Mouse (Mus musculus) monocyte, adult 2 months (primary cell): Measurements from ENCODE around the gene Nptxr.

Experiments used
- DNase-seq, 2 experiments: peaks; one replicate each; pipeline ENCODE4 v3.0.0; 2022; ENCODE audit warnings: low spot score in 2 of 2, low read depth in 1 of 2

Nptxr gene

DNA sequence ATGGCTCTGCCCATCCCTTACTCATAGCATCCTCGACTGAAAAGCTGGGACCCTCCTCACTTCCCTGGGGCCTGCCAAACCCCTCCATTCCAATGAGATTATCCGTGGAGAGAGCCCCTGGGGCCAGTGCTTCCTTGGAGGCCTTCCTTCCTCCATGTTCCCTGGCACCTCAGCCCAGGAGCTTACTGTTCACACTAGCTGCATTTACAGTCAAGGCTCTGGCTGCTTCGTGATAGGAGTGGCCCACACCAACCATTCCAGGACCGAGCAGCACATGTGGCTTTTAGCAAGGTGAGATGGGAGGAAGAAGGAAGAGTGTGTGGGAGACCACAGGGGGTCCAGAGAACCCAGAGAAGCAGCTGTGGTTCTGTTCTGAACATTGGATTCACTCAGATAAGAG is 50.7 kb downstream of the Nptxr start:
- no peak for DNase-seq

DNA sequence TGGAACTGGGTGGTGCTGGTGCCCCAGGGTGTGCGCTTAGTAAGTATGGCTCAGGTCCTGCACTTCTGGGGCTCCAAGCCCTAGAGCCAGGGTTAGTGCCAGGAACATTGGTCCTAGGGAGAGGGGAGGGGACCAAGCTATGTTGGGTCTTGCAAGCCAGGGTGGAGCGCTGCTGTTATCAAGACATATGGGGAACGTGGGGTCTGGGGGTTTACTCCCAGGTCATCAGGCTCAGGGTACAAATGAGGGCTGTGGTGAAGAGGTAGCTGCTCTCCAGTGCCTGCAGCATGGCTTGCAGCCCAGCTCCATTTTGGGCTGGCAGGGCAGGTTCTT is 51.2 kb downstream of the Nptxr start:
- DNase-seq, result no peak

DNA sequence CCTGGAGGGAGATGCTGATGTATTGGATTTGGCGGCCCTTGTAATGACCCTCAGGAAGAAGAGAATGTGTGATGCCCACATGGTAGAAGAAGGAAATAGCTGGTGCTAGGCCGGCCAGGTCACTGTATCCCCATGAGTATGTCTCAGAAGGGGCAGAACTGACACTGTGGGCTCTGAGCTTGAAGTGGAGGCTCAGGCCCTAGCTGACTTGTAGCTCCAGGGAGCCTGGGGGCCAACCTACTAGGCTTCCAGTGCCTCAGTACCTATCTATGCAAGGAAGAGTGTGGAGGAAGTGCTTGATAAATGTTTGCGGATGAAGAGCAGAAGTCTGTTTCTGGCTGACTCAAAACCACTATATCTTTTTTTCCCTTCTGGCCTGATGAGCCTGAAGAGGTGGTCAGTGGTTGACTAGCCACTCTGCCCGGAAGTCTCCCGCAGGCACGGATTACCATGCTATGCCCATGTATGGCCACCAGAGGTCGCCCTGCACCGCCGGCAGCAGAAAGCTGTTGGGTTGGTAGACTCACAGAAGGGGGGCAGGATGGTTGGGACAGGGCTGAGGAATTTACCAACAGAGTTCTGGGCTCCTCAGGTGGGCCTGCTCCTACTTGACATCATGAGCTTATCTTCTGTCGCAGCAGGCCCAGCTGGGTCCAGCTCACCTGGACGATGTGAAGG is 51.7 kb downstream of the Nptxr start:
- peak; percentile 55 to 72 for DNase-seq

DNA sequence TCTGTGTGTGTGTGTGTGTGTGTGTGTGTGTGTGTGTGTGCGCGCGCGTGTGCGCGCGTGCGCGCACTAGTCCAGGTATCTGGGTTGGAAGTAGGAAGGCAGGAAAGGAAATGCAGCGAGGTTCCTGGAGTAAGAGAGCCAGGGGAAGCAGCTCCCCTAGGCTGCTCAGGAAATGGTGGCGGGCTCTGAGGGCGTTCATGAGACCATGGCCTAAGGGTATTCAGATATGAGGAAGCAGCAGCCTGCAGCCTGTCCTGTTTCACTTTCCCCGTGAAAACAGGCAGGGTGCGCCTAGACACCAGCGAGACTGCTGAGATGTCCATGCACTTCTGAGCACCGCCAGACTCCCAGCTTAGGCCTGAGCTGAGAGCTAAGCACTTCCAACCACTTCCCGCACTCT is 52.8 kb downstream of the Nptxr start:
- DNase-seq, result peak in 1 of 2 experiments; percentile 47

DNA sequence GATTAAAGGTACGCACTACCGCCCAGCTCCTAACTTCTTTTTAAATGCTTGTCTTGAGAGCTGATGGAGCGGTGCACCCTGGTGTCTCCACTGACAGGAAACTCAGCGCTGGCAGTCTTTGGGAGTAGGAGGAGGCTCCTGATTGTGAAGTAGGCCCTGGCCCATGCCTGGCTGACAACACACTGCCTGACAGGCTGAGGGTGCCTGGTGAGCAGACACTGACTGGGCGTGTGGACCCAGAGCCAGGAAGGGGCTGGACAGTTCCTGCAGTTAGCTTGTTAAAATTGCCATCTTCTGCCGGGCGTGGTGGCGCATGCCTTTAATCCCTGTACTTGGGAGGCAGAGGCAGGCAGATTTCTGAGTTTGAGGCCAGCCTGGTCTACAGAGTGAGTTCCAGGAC is 54.3 kb downstream of the Nptxr start:
- DNase-seq, result no peak

DNA sequence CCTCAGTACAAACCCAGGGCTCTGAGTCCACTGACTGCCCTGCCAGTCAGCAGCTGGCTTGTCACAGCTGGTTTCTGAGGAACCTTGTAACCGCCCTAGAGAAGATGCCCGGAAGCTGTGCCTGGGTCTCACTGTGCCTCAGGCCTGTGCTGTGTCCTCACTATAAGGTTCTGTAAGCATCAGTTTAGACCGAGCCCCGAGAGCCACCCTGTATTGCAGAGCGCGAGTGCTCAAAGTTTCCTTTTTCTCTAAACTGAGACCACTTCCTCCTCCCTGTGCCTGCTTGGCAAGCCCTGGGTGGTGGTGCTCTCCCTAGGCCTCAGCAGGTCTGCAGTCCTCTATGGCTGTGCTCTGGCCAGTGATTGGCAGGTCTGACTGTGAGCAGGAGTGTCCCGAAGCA is 55.4 kb downstream of the Nptxr start:
- no peak for DNase-seq

DNA sequence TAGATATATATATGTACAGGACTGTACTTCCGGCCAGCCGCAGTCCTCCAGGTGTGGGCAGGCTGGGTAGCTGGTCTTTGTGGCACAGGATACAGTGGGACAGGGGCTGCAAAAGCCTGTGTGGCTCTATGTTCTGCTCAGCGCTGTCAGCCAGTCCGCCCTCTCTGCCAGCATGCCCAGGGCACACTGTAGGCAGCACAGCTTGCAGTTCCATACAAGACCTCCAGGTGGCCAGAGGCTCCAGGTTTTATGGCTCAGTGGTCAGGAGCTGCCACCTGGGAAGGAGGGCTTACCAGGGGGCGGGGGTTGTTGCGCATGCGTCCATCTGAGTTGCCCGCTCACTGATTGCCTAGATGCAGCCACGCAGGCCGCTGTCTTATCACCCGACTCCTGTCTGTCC is 56.6 kb downstream of the Nptxr start:
- no peak for DNase-seq

DNA sequence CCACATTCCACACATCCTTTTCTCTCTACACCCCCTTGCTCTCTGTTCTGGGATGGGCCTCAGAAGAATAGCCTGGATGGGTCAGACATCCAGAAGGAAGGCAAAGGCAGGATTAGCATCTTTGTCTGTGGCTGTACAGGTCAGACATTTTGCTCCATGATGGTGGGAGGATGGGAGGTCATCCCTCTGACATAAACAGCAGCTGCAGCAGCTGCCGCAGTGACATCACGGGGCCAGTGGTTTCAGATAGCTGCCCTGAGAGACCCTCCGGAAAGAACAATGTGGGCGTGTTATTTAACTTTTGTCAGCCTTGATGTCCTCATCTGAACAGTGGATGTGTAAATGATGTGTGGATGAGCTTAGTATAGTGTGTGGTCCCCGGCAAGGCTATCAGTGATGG is 58.7 kb downstream of the Nptxr start:
- DNase-seq, result no peak

DNA sequence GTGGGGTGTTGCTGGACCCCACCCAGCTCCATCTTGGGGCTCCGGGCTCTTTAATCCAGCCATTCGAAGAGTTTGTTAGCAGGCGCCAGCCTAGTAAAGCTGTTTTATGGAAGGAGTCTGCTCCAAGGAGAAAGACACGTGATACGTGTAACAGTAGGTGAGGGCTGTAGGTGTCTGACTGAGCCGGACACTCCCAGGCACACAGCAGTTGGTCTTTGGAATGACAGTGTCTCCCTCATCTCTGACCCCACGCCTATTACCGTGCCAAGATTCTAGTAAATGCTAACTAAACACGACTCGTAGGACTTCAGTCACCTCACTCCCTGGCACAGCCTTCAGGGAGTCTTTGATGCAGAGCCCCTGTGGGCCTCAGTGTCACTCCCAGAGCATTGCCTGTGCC is 59.3 kb downstream of the Nptxr start:
- no peak for DNase-seq

DNA sequence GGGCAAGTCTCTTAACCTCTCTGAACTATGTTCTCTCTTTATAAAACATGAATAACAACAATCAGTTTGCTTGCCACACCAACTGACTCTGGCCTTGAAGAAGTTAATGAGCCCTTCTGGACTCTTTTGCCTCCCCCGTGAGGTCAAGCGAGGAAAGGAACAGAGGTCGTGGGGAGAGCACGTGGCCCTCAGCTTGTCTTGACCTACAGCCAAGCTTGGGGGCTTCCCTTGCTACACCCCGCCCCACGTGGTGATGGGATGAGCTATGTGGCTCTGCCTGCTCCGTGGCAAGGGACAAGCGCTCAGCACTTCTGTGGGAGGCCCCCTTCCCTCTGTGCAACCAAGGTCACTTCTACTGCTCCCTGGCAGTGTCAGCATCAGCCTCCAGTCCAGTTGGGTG is 59.8 kb downstream of the Nptxr start:
- no peak for DNase-seq

DNA sequence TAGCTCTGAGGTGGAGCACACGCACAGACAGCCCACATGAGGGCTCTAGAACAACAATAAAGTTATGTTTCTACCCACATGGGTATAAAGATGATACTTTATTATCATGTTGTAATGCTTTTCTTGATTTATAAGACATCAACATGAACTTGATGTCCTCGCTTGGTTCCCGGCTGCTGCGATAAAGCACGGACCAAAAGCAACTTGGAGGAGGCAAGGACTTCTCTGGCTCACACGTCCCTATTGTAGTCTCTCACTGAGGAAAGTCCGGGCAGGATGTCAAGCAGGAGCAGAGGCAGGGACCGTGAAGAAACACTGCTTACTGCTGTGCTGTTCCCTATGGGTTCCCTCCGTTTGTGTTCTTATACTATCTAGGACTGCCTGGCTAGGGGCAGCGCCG is 60.6 kb downstream of the Nptxr start:
- DNase-seq, result no peak

DNA sequence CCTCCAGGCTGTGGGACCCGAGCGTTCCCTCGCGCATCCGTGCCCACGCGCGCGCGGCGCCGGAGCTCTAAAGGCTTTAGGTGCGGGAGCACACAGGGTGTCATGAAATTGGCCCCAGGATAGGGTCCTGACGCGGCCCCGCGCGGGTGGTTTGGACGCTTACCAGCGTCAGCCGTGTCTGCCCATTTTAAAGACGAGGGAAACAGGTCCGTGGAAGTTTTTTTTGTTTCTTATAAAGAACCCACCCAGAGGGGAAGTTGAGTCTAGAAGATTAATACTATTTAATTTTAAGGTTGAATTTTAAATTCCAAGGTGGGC is 61.9 kb downstream of the Nptxr start:
- no peak for DNase-seq

DNA sequence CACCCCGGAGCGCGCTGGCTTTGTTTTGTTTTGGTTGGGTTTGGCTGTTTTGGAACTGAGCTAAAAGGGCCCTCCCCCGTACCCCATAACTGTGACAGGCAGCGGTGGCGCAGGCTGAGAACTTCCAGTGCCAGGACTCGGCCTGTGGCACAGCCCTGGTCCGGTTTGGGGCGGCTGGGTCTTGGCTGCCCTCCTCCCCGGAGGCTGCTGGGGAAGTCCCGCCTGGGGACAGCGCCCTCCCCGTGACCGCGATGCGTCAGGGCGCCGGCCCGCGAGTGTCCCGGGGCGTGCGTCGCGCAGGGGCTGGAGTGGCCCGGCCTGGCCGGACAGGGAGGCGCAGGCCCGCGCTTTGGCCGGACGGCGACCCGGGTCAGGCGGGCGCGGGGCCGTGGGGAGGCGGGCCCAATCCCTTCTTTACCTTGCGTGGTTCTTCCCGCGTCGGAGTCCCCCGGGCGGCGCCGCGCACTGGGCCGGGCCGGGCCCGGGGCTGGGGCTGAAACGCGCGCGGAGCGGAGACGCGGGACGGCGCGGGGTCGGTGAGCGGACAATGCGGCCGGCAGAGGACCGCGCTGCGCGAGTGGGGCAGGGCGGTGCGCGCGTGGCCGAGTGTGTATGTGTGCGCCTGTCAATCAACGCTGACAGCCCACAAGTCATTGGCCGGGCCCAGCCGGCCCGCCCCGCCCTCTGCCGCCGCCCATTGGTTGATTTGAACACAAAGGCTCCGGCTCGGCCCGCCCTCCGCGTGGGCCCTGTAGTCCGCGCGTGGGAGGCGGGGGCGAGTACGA is 62.5 kb downstream of the Nptxr start, which contains the start of gene Sun2:
Gene Sun2 (minus strand): TSS at position 616 of the 785 bp plus-strand sequence.
- DNase-seq, result peak; percentile 81 to 90

DNA sequence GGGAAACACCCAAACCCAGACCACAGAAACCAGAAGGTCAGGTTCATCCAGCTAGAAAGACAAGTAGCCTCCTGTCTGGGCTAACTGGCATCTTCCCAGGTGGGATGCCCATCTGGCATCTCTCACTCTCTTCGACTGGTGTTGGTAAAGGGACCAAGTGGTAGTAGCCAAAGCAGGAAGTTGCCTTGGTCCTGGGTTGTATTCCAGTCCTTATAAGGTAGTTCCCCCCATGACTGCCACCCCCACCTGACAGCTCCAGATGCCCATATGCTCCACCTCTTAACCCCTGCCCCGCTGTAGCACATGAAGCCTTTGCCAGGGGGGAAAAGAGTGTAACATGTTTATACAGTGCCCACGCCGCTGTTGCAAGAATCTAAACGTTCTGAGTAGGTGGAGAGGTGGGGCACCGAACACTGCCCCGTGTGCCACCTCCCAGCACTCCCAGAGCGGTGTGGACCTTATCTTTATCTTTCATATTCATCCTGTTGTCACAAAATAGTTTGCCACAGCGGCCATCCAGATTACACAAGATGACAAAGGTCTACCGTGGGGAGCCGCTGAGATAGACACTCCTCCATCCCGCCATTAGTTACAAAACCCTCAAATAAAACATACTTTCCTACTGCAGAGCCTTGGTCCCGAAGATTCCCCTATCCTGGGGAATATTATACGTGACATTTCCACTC is 63.2 kb downstream of the Nptxr start:
- peak in 1 of 2 experiments; percentile 33 for DNase-seq

DNA sequence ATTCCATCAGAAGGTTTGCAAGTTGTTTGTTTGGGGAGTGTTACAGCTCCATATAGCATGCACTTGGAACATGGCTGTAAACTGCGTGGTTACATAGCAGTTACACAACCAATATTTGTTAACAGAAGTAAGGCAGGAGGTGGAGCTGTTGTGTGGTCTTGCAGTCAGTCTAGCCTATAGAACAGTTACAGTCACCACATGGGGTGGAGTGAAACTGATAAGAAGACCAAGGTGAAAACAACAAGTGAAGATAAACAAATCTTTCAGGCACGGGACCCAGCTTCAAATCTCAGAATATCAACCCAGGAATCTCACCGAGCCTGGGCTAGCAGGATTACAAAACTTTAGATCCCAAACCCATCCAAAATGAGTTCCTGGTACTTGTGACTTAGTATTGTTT is 63.8 kb downstream of the Nptxr start:
- no peak for DNase-seq
